Mouse (Mus musculus): ENCODE measurements around the gene Sap30l.
A peak's percentile ranks its signal among the peaks of the same experiment; 100 is the strongest.

Gene Sap30l

DNA sequence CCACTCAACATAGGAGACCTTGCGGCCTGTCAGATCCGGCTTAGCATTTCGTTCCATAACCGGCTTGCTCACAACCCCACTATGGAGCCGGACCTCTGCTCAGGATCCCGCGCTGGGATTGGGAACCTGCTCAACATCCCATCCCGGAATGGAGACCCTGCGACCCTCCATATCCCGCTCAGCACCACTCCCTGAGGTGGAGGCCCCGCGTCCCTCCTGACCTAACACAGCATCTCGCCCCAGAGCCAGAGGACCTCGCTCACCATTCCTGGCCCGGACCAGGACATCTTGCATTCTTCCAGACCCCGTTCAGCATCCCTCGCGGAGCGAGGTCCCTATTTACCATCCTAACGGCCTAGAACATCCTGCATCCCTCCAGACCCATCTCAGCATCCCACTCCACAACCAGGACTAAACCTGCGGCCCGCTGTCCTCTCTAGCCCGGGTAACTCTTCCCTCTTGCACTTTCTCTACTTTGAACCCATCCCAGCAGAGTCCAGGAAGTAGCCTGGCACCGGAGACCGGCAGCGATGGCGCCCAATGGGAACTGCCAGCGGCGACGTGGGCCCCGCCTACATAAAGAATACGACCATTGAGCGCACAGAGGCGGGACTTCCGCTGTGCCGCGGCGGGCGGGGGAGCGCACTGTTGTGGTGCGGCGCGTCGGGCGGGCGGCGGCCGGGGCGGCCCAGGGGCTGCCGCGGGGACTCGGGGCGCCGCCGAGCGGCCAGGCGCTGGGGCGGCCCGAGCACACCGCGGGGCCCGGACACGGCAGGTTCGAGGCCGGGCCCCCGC, at the start of gene Sap30l:
TSS of gene Sap30l (plus strand) at position 667 of the 795 bp plus-strand sequence.
- peak; percentile 95 for DNase-seq (ENCODE audit: extremely low spot score)

- DNase-seq (ENCODE audit: extremely low spot score) = no peak
These were observed 47.8 kb upstream of the Sap30l start for GRCm38 (mm10) chr11:57753538-57754203.

DNA sequence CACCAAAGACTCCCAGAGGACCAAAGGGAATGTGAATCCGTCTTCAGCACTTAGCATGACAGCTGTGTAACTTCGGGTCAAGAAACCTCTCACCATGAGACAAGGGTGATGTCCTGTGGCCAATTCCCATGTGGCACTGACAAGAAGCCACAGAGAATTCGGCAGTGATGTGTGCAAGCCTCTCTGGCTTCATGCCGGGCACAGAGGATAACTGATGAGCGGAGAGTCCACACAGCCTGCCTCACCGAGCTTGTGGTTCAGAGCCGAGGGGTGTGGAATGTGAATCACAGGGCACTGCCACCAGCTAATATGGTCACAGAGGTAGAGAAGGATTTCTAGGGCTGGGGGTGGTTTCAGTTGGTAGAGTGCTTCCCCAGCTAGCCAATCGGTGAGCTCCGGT, 42.8 kb upstream of the Sap30l start:
- no peak for DNase-seq (ENCODE audit: extremely low spot score)

DNA sequence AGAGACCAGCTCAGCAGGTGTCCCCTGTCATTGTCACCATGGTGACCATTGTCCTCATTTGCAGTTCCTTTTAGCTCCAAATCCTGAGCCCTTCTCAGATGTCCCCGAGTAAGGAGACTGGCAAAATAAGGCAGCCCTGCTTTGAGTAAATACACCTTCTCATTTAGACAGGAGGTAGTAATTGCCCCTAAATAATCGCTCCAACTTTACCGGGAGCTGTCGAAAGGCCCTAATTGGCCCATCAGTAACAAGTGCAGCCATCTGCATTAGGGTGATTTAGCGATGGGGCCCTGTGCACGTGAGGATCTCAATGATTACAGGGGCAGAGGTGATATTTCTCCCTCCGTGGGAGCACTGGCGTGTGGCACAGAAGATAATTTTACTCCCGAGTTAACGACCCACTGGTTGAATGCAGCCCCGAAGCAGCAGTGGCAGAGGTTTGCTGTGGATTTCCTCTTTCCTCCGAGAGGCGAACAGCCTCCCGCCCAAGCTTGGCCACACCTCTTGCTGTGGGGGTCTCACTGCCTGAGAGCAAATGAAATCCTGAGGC, 40.9 kb upstream of the Sap30l start:
- DNase-seq (ENCODE audit: extremely low spot score) = peak; percentile 43

DNA sequence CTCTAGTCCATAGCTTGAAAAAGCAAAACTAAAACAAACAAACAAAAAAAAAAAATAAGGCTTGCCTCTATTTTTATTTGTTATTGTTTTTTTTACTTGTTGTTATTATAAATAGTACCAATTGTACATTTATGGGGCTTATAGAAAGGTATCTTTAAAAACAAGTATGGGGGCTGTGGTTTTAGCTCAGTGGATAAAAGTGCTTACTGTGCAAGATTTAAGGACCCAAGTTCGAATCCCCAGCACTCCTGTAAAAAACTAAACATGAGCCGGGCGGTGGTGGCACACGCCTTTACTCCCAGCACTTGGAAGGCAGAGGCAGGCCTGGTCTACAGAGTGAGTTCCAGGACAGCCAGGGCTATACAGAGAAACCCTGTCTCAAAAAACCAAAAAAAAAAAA, 40.1 kb upstream of the Sap30l start:
- no peak for DNase-seq (ENCODE audit: extremely low spot score)

GRCm38 (mm10) chr11:57764124-57764523, 37.3 kb upstream of the Sap30l start:
- DNase-seq (ENCODE audit: extremely low spot score) = no peak

GRCm38 (mm10) chr11:57766617-57767016, 34.8 kb upstream of the Sap30l start:
- DNase-seq (ENCODE audit: extremely low spot score) = peak; percentile 54

DNA sequence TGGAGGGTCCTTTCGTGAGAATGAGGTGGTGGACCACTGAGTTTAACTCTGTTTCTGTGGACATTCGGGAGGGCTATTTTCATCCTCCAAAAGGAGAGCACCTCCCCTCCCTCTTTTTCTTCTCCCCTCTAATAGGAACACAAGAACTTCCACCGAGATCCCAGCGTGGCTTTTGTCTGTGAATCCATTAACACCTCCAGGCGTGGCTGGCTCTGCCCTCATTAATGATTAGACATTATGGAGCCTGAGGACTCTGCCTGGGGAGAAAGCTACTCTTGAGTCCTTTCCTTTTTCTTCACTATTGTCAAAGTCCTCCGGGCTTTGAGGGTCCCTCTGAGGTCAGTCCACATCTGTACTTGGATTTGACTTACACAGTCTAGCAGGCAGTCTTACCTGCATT, 34.3 kb upstream of the Sap30l start:
- DNase-seq (ENCODE audit: extremely low spot score) = no peak

DNA sequence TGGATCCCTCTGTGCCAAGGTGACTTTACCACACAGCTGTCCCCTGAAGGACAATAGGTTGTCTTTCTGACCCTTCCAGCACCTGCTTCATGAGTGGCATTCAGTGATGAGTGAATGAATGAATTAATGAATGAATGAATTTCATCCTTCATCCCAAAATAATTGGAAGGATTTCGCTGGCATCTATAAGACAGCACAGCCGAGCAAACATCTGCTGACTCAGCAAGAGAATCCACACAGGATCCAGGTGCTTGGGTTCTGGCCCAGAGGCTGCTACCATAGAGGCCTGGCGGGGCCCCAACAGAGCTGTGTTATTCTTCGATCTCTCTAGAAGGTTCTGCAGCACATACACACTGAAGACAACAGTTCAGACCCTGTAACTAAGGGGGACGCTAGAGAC, 30.7 kb upstream of the Sap30l start:
- no peak for DNase-seq (ENCODE audit: extremely low spot score)

DNA sequence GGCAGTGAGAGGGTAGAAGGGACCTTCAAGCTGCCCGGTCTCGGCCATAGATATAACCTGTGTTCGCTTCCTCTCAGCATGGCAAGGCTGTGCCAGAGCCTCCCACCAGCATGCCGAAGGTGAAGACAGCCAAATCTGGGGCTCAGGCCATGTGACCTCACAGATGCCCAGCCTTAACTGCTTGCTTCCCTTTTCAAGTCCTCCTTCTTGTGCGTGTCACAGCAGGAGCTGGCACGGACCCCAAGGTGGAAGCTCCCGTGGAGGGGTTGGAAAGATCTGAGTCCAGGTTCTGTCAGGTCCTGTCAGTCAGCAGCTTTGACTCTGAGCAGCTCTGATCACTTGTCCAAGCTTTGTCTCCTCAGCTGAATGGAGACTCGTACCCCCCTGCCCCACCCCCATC, 29.8 kb upstream of the Sap30l start:
- DNase-seq (ENCODE audit: extremely low spot score) = no peak

GRCm38 (mm10) chr11:57773479-57773878, 28.0 kb upstream of the Sap30l start:
- peak; percentile 45 for DNase-seq (ENCODE audit: extremely low spot score)

GRCm38 (mm10) chr11:57773936-57774335, 27.5 kb upstream of the Sap30l start:
- DNase-seq (ENCODE audit: extremely low spot score) = peak; percentile 56

GRCm38 (mm10) chr11:57775868-57776267, 25.6 kb upstream of the Sap30l start:
- no peak for DNase-seq (ENCODE audit: extremely low spot score)

- DNase-seq (ENCODE audit: extremely low spot score) = no peak
These were observed 24.9 kb upstream of the Sap30l start for GRCm38 (mm10) chr11:57776546-57776945.

- DNase-seq (ENCODE audit: extremely low spot score) = peak; percentile 73
These were observed 23.1 kb upstream of the Sap30l start for GRCm38 (mm10) chr11:57778349-57778748.

- no peak for DNase-seq (ENCODE audit: extremely low spot score)
These were observed 21.6 kb upstream of the Sap30l start for GRCm38 (mm10) chr11:57779824-57780223.

DNA sequence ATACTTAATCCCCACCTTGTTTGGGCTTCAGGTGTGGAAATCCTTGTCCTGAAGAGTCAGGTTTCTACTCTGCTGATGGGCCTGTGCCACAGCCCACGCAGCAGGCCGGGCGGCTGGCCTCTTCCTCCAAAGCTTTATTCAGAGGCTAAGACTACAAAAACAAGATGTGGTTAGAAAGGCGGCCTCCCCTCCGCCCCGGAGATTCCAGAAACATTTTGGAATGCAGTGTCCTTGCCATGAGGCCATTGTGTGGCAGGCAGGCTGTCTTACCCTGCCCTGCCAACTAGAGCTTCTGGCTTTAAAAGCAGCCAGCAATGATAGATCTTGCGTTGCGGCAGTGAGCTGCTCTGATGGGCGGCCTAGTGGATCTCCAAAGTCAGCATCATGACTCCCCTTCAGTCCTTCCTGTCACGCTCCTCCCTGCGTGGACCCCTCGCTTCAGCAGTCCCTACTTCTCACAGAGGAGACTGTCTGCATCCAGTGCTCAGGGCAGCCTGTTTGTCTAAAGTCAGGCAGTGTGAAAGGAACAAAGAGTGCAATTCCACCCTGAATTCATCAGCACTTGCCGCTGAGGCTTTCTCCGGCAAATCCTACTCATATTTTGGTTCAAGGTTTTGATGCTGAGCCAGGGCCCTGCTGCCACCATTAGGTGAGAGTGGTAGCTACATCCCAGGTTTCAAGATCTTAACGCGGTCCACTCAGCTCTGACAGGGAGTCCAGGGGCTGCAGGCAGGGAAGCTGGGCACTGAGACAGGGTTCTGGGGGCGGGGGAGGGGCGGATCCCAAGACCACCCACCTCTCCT, 14.6 kb upstream of the Sap30l start:
- DNase-seq (ENCODE audit: extremely low spot score) = peak; percentile 33

GRCm38 (mm10) chr11:57787913-57788312, 13.5 kb upstream of the Sap30l start:
- DNase-seq (ENCODE audit: extremely low spot score) = peak; percentile 55

GRCm38 (mm10) chr11:57790866-57791535, 10.4 kb upstream of the Sap30l start:
- no peak for DNase-seq (ENCODE audit: extremely low spot score)

DNA sequence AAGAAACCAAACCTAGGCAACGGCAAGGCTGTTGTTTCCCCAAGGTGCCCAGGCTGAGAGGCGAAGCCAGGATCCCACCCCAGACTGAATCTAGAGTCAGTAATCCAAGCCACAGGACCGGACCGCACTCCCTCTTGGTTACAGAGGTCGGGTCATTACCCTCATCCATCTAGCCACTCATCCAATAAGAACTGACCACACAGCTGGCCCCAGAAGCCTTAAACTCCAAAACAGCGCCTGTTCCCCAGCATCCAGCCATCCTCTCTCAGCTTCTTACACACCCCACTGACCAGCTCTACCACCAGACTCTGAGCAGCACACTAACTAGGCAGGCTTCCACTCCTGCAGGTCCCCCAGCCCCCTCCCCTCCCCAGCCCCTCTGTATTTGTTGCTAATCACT, 6.4 kb upstream of the Sap30l start:
- DNase-seq (ENCODE audit: extremely low spot score) = no peak

DNA sequence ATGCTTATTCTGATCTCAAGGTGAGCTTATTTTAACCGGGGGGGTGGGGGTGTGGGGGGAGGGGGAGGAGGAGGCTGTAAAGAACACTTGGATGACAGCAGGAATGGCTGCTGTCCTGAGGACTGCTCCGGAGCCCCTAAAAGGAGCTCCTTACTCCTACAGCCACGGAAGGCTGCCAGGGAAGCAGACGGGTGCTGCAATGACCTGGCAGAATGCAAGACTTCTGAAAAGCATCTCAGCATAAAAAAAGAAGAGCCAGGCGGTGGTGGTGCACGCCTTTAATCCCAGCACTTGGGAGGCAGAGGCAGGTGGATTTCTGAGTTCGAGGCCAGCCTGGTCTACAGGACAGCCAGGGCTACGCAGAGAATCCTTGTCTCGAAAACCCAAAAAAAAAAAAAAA, 3.6 kb upstream of the Sap30l start:
- no peak for DNase-seq (ENCODE audit: extremely low spot score)

GRCm38 (mm10) chr11:57799456-57799855, 2.0 kb upstream of the Sap30l start:
- no peak for DNase-seq (ENCODE audit: extremely low spot score)
